Comparison of ENCODE assay signal across 15 mouse cellular contexts in the genomic region with DNA sequence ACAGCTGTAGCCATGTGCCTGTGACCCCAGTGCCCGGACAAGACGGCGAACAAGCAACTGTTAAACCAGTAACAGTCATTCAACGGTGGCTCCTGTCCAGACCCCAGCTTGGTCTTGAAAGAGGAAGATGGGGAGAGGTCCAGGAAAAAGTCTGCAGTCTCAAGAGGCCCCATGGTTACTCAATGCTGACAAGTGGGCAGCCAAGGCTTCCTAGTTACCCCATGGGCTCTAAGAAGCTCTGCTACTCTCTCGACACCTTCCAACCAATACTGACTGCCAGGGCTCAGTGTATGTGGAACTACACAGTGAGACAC. TPM values are rescaled to one million over a fixed set of nuclear protein-coding genes. Genes with fewer than 3 reads are reported as not detected.
DNase-seq lines count a peak whose midpoint lies in the region; ATAC-seq and TF ChIP-seq lines count a peak whose summit lies in the region.
"Had no signal": no experiment of that assay in that cellular context is flagged by ENCODE, and none has a peak within 500 bp of the region (broad histone marks: within the 10 kb centered on the region; RNA-seq: fewer than 3 reads in every experiment).

No protein-coding gene starts in this region.

- H3K4me1 ChIP-seq in liver, embryonic 13.5 days (replicated peaks): peaks cover 22% of the 10 kb centered on the region
- peaks cover 25% of the 10 kb centered on the region for H3K4me1 ChIP-seq in liver, postnatal 0 days (ENCODE audit: insufficient read depth)

- WGBS in liver, embryonic 13.5 days (ENCODE audit: insufficient replicate concordance): 17% methylated on average over 5 of the region's 5 CpGs
- WGBS in liver, postnatal 0 days (ENCODE audit: insufficient replicate concordance): 36% methylated on average over 5 of the region's 5 CpGs

- DNase-seq in cerebellum, postnatal 10 days: peak; percentile 49 to 68
- DNase-seq in cerebellum, adult 11 months: no peak
- DNase-seq in liver, embryonic 13.5 days: no peak
- DNase-seq in liver: no peak
- no peak for DNase-seq in liver, postnatal 0 days
- no peak for DNase-seq in kidney, postnatal 14 days
- no peak for DNase-seq in urinary bladder, postnatal 25 days (ENCODE audit: low spot score)
- DNase-seq: cerebellum, adult 9-11 months; thymus, adult 18-20 months had no signal

- no peak overlapping the region for H3K9ac ChIP-seq in liver, embryonic 13.5 days
- H3K9ac ChIP-seq in liver, postnatal 0 days (replicated peaks): no peak overlapping the region
- H3K9ac ChIP-seq: embryonic facial prominence, embryonic 12.5 days; heart, embryonic 13.5 days; intestine, embryonic 15.5 days; lung, embryonic 15.5 days had no signal

- H3K27me3 ChIP-seq in liver, embryonic 13.5 days: no peaks in the 10 kb centered on the region
- no peaks in the 10 kb centered on the region for H3K27me3 ChIP-seq in liver, postnatal 0 days (ENCODE audit: insufficient read depth, low read length)
- H3K27me3 ChIP-seq: embryonic facial prominence, embryonic 12.5 days; heart, embryonic 13.5 days; intestine, embryonic 15.5 days; lung, embryonic 15.5 days had no signal

- no peaks in the 10 kb centered on the region for H3K9me3 ChIP-seq in liver, embryonic 13.5 days (replicated peaks)
- H3K9me3 ChIP-seq in liver, postnatal 0 days (ENCODE audit: low read length): no peaks in the 10 kb centered on the region
- H3K9me3 ChIP-seq: embryonic facial prominence, embryonic 12.5 days; heart, embryonic 13.5 days; intestine, embryonic 15.5 days; lung, embryonic 15.5 days had no signal

- H3K36me3 ChIP-seq in liver, embryonic 13.5 days: no peaks in the 10 kb centered on the region
- H3K36me3 ChIP-seq in liver, postnatal 0 days (replicated peaks; ENCODE audit: insufficient read depth, low read length): no peaks in the 10 kb centered on the region
- H3K36me3 ChIP-seq: embryonic facial prominence, embryonic 12.5 days; heart, embryonic 13.5 days; intestine, embryonic 15.5 days; lung, embryonic 15.5 days had no signal

- H3K27ac ChIP-seq in liver, embryonic 13.5 days: peak overlapping the region; percentile 63
- peak overlapping the region; percentile 75 for H3K27ac ChIP-seq in liver, postnatal 0 days (ENCODE audit: low read depth)
- H3K27ac ChIP-seq: embryonic facial prominence, embryonic 12.5 days; heart, embryonic 13.5 days; intestine, embryonic 15.5 days had no signal

- H3K4me3 ChIP-seq in liver, embryonic 13.5 days (replicated peaks): no peak overlapping the region
- H3K4me3 ChIP-seq in liver, postnatal 0 days (ENCODE audit: low read depth, low read length): no peak overlapping the region
- H3K4me3 ChIP-seq: embryonic facial prominence, embryonic 12.5 days; heart, embryonic 13.5 days; intestine, embryonic 15.5 days; lung, embryonic 15.5 days; myocyte had no signal

- no peak for ATAC-seq in liver, embryonic 13.5 days (ENCODE audit: low read depth)
- 0 out of 2 replicates have a peak, but pooled peaks have one; percentile 16 for ATAC-seq in liver, postnatal 0 days
- peak; percentile 56 for ATAC-seq in megakaryocyte progenitor cell, adult 5-6 weeks (replicated peaks; ENCODE audit: poor library complexity)

- TF ChIP-seq EP300 in liver, postnatal 0 days (IDR thresholded peaks at IDR 0.05; ENCODE audit: low read depth): no peak

- no peak overlapping the region for H3K4me2 ChIP-seq in liver, embryonic 13.5 days
- peak overlapping the region; percentile 30; the same call in 1 of the 2 replicates for H3K4me2 ChIP-seq in liver, postnatal 0 days (ENCODE audit: low read depth, low read length)
- H3K4me2 ChIP-seq: embryonic facial prominence, embryonic 12.5 days; heart, embryonic 13.5 days; intestine, embryonic 15.5 days; lung, embryonic 15.5 days had no signal

- no peak for TF ChIP-seq CTCF in liver, postnatal 0 days (IDR thresholded peaks at IDR 0.05; ENCODE audit: low read depth)

RNA-seq across cellular contexts. Expression of gene P2ry2, which starts 15.7 kb away (rescaled TPM):
- 0.76 TPM in 2 replicates for polyA plus RNA-seq in liver, embryonic 13.5 days (2015; fragmentation: Nextera tagmentation; extraction: Ambion mirVana)
- 3.8 and 4.2 TPM in 2 replicates for polyA plus RNA-seq in liver, postnatal 0 days (2015; fragmentation: Nextera tagmentation; extraction: Ambion mirVana)
- 5.5 and 5.7 TPM in 2 replicates for total RNA-seq in megakaryocyte progenitor cell, adult 5-6 weeks (2015)
- total RNA-seq in megakaryocyte progenitor cell, adult 5-6 weeks (2017): 6.8 and 6.9 TPM in 2 replicates

RNA-seq across cellular contexts. Expression of gene P2ry6, which starts 54.0 kb away (rescaled TPM):
- 2.7 and 3.2 TPM in 2 replicates for polyA plus RNA-seq in liver, embryonic 13.5 days (2015; fragmentation: Nextera tagmentation; extraction: Ambion mirVana)
- 5.3 and 6.0 TPM in 2 replicates for polyA plus RNA-seq in liver, postnatal 0 days (2015; fragmentation: Nextera tagmentation; extraction: Ambion mirVana)
- total RNA-seq in megakaryocyte progenitor cell, adult 5-6 weeks (2015): 0.42 and 0.49 TPM in 2 replicates
- total RNA-seq in megakaryocyte progenitor cell, adult 5-6 weeks (2017): 0.04 TPM in 1 of 2 replicates, not detected in the other

Comparison
In these comparisons a context has a peak if more than half of its experiments do, and no peak if none do; other contexts are left out.
1. DNase-seq: peak in cerebellum, postnatal 10 days (2 of 2); none in cerebellum, adult 11 months (single experiment), liver, embryonic 13.5 days (single experiment), liver (single experiment), liver, postnatal 0 days (single experiment), kidney, postnatal 14 days (single experiment) and urinary bladder, postnatal 25 days (single experiment).